Comparison of ENCODE assay signal across 23 mouse cellular contexts in the genomic region with DNA sequence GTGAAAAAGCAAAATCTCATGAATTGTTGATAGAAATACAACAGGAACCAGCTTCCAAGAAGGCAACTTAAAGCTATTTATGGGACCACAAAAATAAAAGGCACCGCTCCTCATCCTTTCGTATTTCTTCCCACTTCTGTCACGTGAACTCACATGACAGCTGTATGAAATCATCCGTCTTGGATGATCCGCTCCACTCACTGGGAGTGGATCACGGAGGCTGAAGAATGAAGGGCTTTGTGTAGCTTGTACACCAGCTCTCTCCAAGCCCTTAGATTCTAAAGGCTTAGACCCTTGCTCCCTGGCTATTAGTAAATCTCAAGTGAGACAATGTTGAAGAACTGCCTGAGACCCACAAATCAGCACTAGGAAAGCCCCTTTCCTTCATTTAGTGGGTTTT. TPM values are rescaled to one million over a fixed set of nuclear protein-coding genes. Genes with fewer than 3 reads are reported as not detected.
DNase-seq lines count a peak whose midpoint lies in the region; ATAC-seq lines count a peak whose summit lies in the region.
"Had no signal": no experiment of that assay in that cellular context is flagged by ENCODE, and none has a peak within 500 bp of the region (broad histone marks: within the 10 kb centered on the region; RNA-seq: fewer than 3 reads in every experiment).

No protein-coding gene starts in this region.

- H3K4me2 ChIP-seq in hindbrain, embryonic 15.5 days, result no peak overlapping the region
- H3K4me2 ChIP-seq in midbrain, embryonic 16.5 days (ENCODE audit: low read length), result no peak overlapping the region
- H3K4me2 ChIP-seq in midbrain, embryonic 14.5 days (ENCODE audit: low read length), result no peak overlapping the region
- H3K4me2 ChIP-seq: embryonic facial prominence, embryonic 12.5 days; forebrain, embryonic 13.5 days; heart, embryonic 11.5 days; heart, embryonic 15.5 days; intestine, embryonic 15.5 days had no signal

- DNase-seq in frontal cortex, postnatal 25 days (ENCODE audit: low spot score in 2 of 2), result no peak
- no peak for DNase-seq in hindbrain, embryonic 10.5 days (ENCODE audit: low spot score)
- no peak for DNase-seq in midbrain, embryonic 14.5 days
- peak; percentile 28 for DNase-seq in retina, embryonic 14.5 days (ENCODE audit: low spot score)
- DNase-seq in spleen, postnatal 4 days (ENCODE audit: low spot score in 2 of 2), result no peak
- DNase-seq: adrenal gland, postnatal 14 days; cerebellum, adult 11 months; cerebellum, adult 8-10 months; cerebellum, postnatal 14 days; embryo, embryonic 11 days; gastrocnemius, postnatal 10 days; heart, adult 2 months; kidney, adult 2 months had no signal

- H3K4me3 ChIP-seq in hindbrain, embryonic 15.5 days, result no peak overlapping the region
- no peak overlapping the region for H3K4me3 ChIP-seq in hindbrain, embryonic 10.5 days
- no peak overlapping the region for H3K4me3 ChIP-seq in midbrain, embryonic 16.5 days (ENCODE audit: low read depth, low read length)
- H3K4me3 ChIP-seq in midbrain, embryonic 14.5 days (replicated peaks; ENCODE audit: low read depth, low read length), result no peak overlapping the region
- H3K4me3 ChIP-seq: embryonic facial prominence, embryonic 12.5 days; forebrain, embryonic 13.5 days; heart, adult 2 months; heart, embryonic 15.5 days; intestine, embryonic 15.5 days had no signal

- H3K9me3 ChIP-seq in hindbrain, embryonic 15.5 days, result no peaks in the 10 kb centered on the region
- no peaks in the 10 kb centered on the region for H3K9me3 ChIP-seq in hindbrain, embryonic 10.5 days
- no peaks in the 10 kb centered on the region for H3K9me3 ChIP-seq in midbrain, embryonic 16.5 days (replicated peaks; ENCODE audit: control insufficient read depth, low read length, poor library complexity, severe bottlenecking)
- H3K9me3 ChIP-seq in midbrain, embryonic 14.5 days (ENCODE audit: control insufficient read depth, low read length), result no peaks in the 10 kb centered on the region
- H3K9me3 ChIP-seq: embryonic facial prominence, embryonic 12.5 days; forebrain, embryonic 13.5 days; heart, embryonic 15.5 days; intestine, embryonic 15.5 days had no signal

- 78% methylated on average over 6 of the region's 6 CpGs for WGBS in hindbrain, embryonic 15.5 days
- 90% methylated on average over 6 of the region's 6 CpGs for WGBS in hindbrain, embryonic 10.5 days
- WGBS in midbrain, embryonic 16.5 days, result 81% methylated on average over 6 of the region's 6 CpGs
- 81% methylated on average over 6 of the region's 6 CpGs for WGBS in midbrain, embryonic 14.5 days

- ATAC-seq in frontal cortex, adult (ENCODE audit: low TSS enrichment), result peak; percentile 74
- no peak for ATAC-seq in hindbrain, embryonic 15.5 days (ENCODE audit: low FRiP score, low read depth)
- ATAC-seq in midbrain, embryonic 16.5 days, result no peak
- ATAC-seq in midbrain, embryonic 14.5 days (ENCODE audit: low FRiP score, low TSS enrichment), result no peak
- ATAC-seq: activated CD4-positive, CD25-positive, alpha-beta regulatory T cell, adult 4 months; forebrain, embryonic 13.5 days; intestine, embryonic 15.5 days; Patski had no signal

- H3K27me3 ChIP-seq in hindbrain, embryonic 15.5 days, result no peaks in the 10 kb centered on the region
- no peaks in the 10 kb centered on the region for H3K27me3 ChIP-seq in hindbrain, embryonic 10.5 days (ENCODE audit: insufficient read depth, poor library complexity, severe bottlenecking)
- H3K27me3 ChIP-seq in midbrain, embryonic 16.5 days (ENCODE audit: control insufficient read depth, insufficient read depth, low read depth, low read length), result no peaks in the 10 kb centered on the region
- no peaks in the 10 kb centered on the region for H3K27me3 ChIP-seq in midbrain, embryonic 14.5 days (ENCODE audit: control insufficient read depth, insufficient read depth, low read length)
- H3K27me3 ChIP-seq: embryonic facial prominence, embryonic 12.5 days; forebrain, embryonic 13.5 days; heart, embryonic 15.5 days; intestine, embryonic 15.5 days had no signal

- H3K27ac ChIP-seq in hindbrain, embryonic 15.5 days (replicated peaks), result peak overlapping the region; percentile 45; the same call in 1 of the 2 replicates
- H3K27ac ChIP-seq in hindbrain, embryonic 10.5 days, result no peak overlapping the region
- peak overlapping the region; percentile 47; the same call in 1 of the 2 replicates for H3K27ac ChIP-seq in midbrain, embryonic 16.5 days (ENCODE audit: low read length)
- no peak overlapping the region for H3K27ac ChIP-seq in midbrain, embryonic 14.5 days (replicated peaks; ENCODE audit: low read depth, low read length)
- H3K27ac ChIP-seq: embryonic facial prominence, embryonic 12.5 days; forebrain, embryonic 13.5 days; heart, adult 2 months; heart, embryonic 15.5 days; intestine, embryonic 15.5 days had no signal

- no peak overlapping the region for H3K9ac ChIP-seq in hindbrain, embryonic 15.5 days
- no peak overlapping the region for H3K9ac ChIP-seq in midbrain, embryonic 16.5 days (ENCODE audit: low read depth, low read length)
- no peak overlapping the region for H3K9ac ChIP-seq in midbrain, embryonic 14.5 days (replicated peaks; ENCODE audit: low read length)
- H3K9ac ChIP-seq: embryonic facial prominence, embryonic 12.5 days; forebrain, embryonic 13.5 days; heart, embryonic 15.5 days; intestine, embryonic 15.5 days had no signal

- H3K36me3 ChIP-seq in hindbrain, embryonic 15.5 days, result no peaks in the 10 kb centered on the region
- no peaks in the 10 kb centered on the region for H3K36me3 ChIP-seq in hindbrain, embryonic 10.5 days
- H3K36me3 ChIP-seq in midbrain, embryonic 16.5 days (ENCODE audit: control insufficient read depth, insufficient read depth, low read length), result no peaks in the 10 kb centered on the region
- H3K36me3 ChIP-seq in midbrain, embryonic 14.5 days (ENCODE audit: control insufficient read depth, insufficient read depth, low read length), result no peaks in the 10 kb centered on the region
- H3K36me3 ChIP-seq: embryonic facial prominence, embryonic 12.5 days; heart, embryonic 15.5 days; intestine, embryonic 15.5 days had no signal

- 0 out of 2 replicates have a peak, but pooled peaks cover 5% of the 10 kb centered on the region for H3K4me1 ChIP-seq in hindbrain, embryonic 15.5 days (replicated peaks)
- no peaks in the 10 kb centered on the region for H3K4me1 ChIP-seq in hindbrain, embryonic 10.5 days (replicated peaks)
- H3K4me1 ChIP-seq in midbrain, embryonic 16.5 days (ENCODE audit: control insufficient read depth, insufficient read depth, low read length), result no peaks in the 10 kb centered on the region
- no peaks in the 10 kb centered on the region for H3K4me1 ChIP-seq in midbrain, embryonic 14.5 days (ENCODE audit: control insufficient read depth, insufficient read depth, low read length)
- H3K4me1 ChIP-seq: embryonic facial prominence, embryonic 12.5 days; forebrain, embryonic 13.5 days; heart, embryonic 15.5 days; intestine, embryonic 15.5 days had no signal

RNA-seq across cellular contexts. Expression of gene Snrpb2, which starts 60.0 kb away (rescaled TPM):
- 44.1 and 57.6 TPM in 2 replicates for polyA plus RNA-seq in hindbrain, embryonic 15.5 days (2015; fragmentation: Nextera tagmentation; extraction: Ambion mirVana)
- polyA plus RNA-seq in hindbrain, embryonic 10.5 days (2016; fragmentation: Nextera tagmentation; extraction: Ambion mirVana), result 85.0 and 96.5 TPM in 2 replicates
- 47.5 and 51.3 TPM in 2 replicates for polyA plus RNA-seq in midbrain, embryonic 16.5 days (2015; fragmentation: Nextera tagmentation; extraction: Ambion mirVana)
- polyA plus RNA-seq in midbrain, embryonic 14.5 days (2014; fragmentation: Nextera tagmentation; extraction: Ambion mirVana), result 56.8 and 71.0 TPM in 2 replicates

Comparison
In these comparisons a context has a peak if more than half of its experiments do, and no peak if none do; other contexts are left out.
1. H3K27ac ChIP-seq: peak in hindbrain, embryonic 15.5 days (single experiment) and midbrain, embryonic 16.5 days (single experiment); none in hindbrain, embryonic 10.5 days (single experiment) and midbrain, embryonic 14.5 days (single experiment).